Mouse (Mus musculus) thymus, postnatal 25 days (tissue): ENCODE data around the gene Gm10842.
"Not testable (repeated sequence)": the region's sequence is repeated elsewhere in the genome, so short reads cannot be mapped to it uniquely, and the experiment has no call there.

Source experiments
- DNase-seq: peaks from one replicate; pipeline ENCODE4 v3.0.0; 2022

Gene Gm10842

DNA sequence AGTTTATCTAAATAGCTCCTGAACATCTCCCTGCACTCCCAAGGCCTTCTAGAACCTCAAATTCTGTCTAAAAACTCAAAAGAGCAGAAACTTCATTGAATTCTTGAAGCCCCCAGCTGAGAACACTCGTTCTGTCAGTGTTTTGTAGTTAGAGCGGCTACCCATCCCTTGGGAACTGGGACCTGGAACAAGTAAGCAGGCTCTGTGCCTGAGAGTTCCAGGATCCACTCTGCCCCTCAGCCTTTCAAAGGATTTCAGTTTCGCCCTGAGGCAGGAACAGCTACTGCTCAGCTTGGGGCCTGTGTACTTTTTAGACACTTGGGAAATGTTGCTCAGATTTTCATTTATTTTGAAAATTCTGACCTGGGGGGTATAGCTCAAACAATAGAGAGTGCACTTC lies at the start of gene Gm10842:
TSS of gene Gm10842 (plus strand) at position 301 of the 400 bp plus-strand sequence.
- DNase-seq: no peak

GRCm38 (mm10) chr11:105112448-105112847 lies 34.2 kb upstream of the Gm10842 start:
- DNase-seq: not testable (repeated sequence)

GRCm38 (mm10) chr11:105117814-105118213 lies 28.9 kb upstream of the Gm10842 start:
- no peak for DNase-seq

DNA sequence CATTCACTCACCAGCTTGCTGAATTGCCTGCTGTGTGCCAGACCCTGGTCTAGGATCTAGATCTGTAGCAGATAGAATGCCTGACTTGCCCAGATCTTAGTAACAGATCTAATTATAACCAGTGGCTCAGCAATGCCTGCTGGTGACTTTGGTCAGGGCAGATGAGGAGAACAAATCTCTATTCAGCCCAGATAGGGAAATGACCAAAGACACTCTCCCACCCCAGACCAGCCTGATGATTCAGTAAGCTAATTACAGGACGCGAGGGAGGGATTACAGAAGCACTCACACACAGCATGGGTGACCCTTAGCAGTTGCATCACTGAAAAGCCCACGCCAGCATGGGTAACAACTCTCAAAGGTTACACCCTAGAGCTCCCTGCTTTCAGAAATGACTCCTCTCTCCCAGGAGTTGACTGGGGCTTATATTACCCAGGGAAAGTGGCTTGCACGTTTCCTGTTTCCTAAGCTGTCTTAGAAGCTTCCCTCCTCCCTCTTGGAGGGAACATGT lies 26.1 kb upstream of the Gm10842 start:
- no peak for DNase-seq

- not testable (repeated sequence) for DNase-seq
Observed at GRCm38 (mm10) chr11:105121792-105122191, 24.9 kb upstream of the Gm10842 start.

DNA sequence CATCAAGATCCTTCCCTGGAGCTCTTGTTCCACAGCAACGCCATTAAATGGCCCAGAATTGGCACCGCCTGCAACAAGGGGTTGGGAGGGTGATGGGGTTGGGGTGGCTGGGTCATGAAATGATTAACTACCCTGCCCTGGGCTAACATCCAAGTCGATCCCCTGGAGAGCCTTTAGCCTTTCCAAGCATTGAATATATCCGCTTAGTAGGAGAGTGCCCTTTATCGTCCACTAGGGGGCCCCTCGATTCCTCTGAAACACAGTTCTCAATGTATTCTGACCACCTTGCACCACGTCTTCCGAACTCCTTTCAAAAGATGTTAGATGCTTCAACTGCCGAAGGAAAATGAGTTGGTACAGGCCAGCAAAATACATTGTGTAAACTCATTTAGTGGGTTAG lies 22.7 kb upstream of the Gm10842 start:
- DNase-seq: peak; percentile 52

GRCm38 (mm10) chr11:105125735-105126519 lies 20.8 kb upstream of the Gm10842 start, which contains the start of gene Mettl2:
Gene Mettl2, plus strand, starts transcription at chr11:105126425.
- DNase-seq: peak; percentile 74

GRCm38 (mm10) chr11:105126520-105127029 lies 20.1 kb upstream of the Gm10842 start:
- DNase-seq: no peak

DNA sequence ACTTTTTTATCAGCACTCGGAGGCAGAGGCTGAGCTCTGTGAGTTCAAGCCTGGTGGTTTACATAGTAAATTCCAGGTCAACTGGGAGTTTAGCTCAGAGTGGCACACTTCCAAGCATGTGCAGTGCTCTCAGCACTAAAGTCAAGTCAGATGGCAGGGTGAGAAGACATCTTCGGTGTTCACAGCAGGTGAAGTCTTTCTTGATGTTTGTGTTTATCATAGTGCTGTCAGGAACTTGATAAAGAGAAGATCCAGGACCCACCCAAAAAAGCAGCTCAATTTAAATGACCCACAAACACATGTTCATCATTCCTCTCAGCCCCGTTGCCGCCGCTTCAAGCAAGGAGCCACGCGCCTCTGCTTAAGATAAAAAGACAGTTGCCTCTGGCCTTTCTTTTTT lies 11.0 kb upstream of the Gm10842 start:
- DNase-seq: no peak

DNA sequence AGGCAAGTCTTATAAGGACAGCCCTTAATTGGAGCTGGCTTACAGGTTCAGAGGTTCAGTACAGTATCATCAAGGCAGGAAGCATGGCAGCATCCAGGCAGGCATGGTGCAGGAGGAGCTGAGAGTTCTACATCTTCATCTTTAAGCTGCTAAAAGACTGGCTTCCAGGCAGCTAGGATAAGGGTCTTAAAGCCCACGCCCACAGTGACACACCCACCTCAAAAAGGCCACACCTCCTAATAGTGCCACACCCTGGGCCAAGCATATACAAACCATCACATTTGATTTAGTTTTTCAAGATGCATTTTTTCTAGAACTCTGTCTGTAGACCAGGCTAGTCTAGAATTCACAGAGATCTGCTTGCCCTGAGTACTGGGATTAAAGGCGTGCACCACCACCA lies 9.4 kb upstream of the Gm10842 start:
- not testable (repeated sequence) for DNase-seq

DNA sequence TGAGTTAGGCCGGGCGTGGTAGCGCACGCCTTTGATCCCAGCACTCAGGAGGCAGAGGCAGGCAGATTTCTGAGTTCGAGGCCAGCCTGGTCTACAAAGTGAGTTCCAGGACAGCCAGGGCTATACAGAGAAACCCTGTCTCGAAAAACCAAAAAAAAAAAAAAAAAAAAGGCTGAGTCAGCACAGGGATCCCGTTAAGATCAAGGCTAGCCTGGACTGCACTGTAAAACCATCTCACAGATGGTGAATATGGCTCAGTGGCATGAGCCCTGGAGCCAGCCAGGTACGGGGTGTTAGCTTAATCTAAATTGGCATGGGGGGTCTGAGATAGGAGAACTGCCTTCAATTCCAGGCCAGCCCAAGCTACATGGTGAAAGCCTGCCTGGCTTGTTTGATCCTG lies 6.2 kb upstream of the Gm10842 start:
- not testable (repeated sequence) for DNase-seq

DNA sequence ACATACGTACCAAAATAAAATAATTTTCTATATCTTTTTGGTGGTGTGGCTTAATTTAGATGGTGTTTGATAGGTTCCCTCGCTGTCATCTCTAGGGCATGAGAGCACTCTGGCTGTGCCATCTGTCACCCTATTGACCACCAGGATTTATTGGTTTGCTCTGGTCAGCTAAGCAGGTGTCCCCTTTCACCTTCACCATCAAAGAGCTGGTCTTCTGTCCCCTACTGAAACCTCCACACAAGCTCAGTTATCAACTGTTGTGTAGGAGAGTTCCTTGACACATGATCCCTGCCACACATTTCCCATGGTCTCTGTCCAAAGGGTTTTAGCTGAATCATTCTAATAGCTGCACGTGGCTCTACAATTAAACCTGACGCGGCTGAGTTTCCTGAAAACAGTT lies 5.6 kb upstream of the Gm10842 start:
- DNase-seq: no peak

DNA sequence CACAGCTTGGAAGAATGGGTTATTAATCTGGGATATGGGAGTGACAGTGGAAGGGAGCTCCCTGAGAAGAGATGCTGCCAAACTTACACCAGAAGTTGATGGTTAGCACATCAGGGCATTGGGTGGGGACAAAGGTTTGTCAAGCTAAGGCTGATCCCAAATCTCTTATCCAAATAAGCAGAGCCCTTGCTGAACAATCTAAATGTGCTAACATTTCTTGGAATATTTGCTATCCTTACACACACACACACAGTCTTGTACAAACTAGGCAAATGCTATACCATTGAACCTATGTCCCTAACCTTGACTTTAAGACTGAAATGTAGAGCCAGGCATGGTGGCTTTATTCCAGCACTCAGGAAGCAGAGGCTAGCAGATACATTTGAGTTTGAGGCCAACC lies 3.1 kb upstream of the Gm10842 start:
- no peak for DNase-seq

DNA sequence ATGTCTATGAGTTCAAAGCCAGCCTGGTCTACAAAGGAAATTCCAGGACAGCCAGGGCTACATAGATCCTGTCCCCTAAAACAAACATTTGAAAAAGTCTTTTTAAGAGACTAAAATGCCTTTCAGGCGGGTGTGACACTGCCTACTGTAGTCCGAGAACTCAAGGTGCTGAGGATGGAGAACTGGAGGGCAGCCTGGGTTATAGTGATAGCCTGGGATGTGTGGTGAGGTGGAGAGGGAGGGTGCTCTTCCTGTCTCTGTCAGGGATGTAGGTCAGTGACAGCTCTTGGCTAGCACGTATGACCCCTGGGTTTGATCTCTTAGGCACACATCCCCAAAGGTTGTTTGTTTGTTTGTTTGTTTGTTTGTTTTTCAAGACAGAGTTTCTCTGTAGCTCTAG lies 2.6 kb upstream of the Gm10842 start:
- no peak for DNase-seq

GRCm38 (mm10) chr11:105144508-105145210 lies 2.0 kb upstream of the Gm10842 start:
- DNase-seq: no peak

GRCm38 (mm10) chr11:105145211-105145610 lies 1.5 kb upstream of the Gm10842 start:
- DNase-seq: no peak

GRCm38 (mm10) chr11:105149353-105149752 lies 2.7 kb downstream of the Gm10842 start:
- DNase-seq: no peak

- DNase-seq: no peak
Observed at GRCm38 (mm10) chr11:105149766-105150165, 3.1 kb downstream of the Gm10842 start.

GRCm38 (mm10) chr11:105150691-105151090 lies 4.0 kb downstream of the Gm10842 start:
- DNase-seq: no peak

DNA sequence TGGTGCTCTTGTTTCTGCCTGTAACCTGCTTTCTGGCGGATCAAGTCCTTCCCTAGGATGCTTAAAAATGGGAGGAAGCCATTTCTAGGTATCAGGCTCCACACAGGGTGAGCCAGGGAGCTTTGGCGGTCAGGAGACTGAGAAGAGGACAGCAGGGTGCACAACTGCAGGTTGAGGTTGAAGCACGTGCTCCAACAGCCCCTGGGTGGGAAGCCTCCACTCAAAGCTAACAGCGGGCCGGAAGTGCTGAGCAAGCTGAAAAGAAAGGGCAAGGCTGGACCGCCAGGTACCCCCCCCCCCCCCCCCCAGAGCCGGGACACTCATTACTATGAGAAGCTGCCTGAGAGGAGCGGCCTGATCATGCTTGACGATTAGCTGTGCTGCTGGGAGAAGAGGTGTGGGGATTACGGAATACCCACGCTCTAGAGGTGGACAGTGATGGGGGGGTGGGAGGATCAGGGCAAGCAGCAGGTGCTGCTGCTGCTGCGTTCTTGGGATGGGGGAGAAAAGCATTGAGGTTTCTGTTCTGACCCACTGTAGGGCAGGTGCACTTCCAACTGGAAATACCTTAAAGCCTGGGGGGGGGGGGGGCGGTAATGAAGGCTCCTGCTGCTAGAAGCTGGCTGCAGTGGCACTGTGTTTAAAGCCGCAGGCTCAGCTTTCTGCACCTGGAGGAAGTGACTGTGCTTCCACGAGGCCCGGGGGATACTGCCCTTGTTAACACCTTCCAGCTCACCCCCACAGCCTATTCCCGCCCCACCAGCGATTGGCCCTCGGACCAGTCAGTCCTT lies 4.7 kb downstream of the Gm10842 start:
- peak; percentile 53 for DNase-seq

DNA sequence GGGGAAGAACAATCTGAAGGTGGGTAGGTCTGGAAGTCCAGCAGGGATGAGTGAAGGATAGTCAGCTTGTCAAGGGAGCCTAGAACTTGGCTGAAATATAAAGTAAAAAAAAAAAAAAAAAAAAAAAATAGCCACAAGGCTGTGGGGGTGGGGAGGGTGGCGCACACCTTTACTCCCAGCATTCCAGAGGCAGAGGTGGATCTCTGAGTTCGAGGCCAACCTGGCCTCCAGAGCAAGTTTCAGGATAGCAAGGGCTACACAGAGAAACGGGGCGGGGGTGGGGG lies 5.3 kb downstream of the Gm10842 start:
- no peak for DNase-seq

DNA sequence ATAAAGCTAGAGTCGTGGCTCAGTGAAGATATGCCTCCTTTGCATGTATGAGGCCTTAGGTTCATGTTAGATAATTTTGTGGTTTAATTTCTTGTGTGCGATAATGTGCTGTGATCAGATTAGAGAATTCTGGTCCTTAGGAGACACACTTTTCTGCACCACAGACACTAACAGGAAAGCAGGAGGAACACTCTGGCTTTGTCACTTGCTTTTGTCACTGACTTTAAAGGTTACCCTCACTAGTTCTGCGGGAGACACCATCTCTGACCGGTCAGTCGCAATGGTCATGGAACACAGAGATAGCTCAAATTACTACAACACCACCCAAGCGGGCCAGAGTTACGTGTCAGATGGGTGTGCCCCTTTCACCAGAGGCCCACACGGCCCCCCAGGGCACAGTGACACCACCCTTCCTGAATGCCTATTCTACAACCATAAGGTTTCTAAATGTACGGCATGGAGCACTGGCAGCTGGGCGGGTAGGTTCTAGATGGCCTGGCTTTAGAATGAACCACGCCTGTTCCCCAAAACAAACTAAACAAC lies 5.7 kb downstream of the Gm10842 start:
- no peak for DNase-seq
